Mouse (Mus musculus) CH12.LX (cell line): ENCODE measurements at regions not wholly inside any gene's neighbourhood (a gene's known extent, or its start where the extent isn't known, plus 50 kb on each side); places are given as distances from the start of the nearest gene placed in this dataset.

ENCODE experiments used
- DNase-seq: peaks from one replicate; pipeline ENCODE4 v3.0.0-alpha.2; 2013; ENCODE audit errors: extremely low read depth
- H3K27ac ChIP-seq: 2 replicates; pipeline ENCODE4 v1.5.1; 2012; ENCODE audit warnings: low read depth, mild to moderate bottlenecking, control low read depth, moderate library complexity; ENCODE audit not compliant: insufficient read depth
- H3K27me3 ChIP-seq: replicated peaks from 2 replicates; pipeline ENCODE3; 2012; ENCODE audit warnings: inconsistent platforms
- H3K36me3 ChIP-seq, 2 experiments: replicated peaks in 1 of 2; 2 replicates each; pipeline versions ENCODE3 to v1.6.1; 2012; ENCODE audit warnings: inconsistent platforms in 1 of 2, low read length in 1 of 2, mild to moderate bottlenecking in 1 of 2, mixed read lengths in 1 of 2, moderate library complexity in 1 of 2; ENCODE audit not compliant: control insufficient read depth in 1 of 2, insufficient read depth in 1 of 2
- H3K4me1 ChIP-seq, 2 experiments: 2 replicates each; pipeline ENCODE4 v1.6.1; 2012; ENCODE audit warnings: inconsistent platforms in 1 of 2, moderate library complexity in 1 of 2; ENCODE audit not compliant: insufficient read depth in 2 of 2, control insufficient read depth in 1 of 2
- H3K4me2 ChIP-seq: 2 replicates; pipeline ENCODE4 v1.6.1; 2012; ENCODE audit warnings: low read depth, mild to moderate bottlenecking, control low read depth; ENCODE audit not compliant: poor library complexity, insufficient read depth, severe bottlenecking
- H3K4me3 ChIP-seq, 3 experiments: fragments of 150-350 bp in 1 of 3; sonication (generic) in 1 of 3; replicated peaks in 1 of 3; 2 replicates each; pipeline versions ENCODE3 to v1.5.1; 2011 to 2012; ENCODE audit warnings: low read depth in 2 of 3, low read length in 2 of 3, mild to moderate bottlenecking in 2 of 3, moderate library complexity in 2 of 3, control low read depth in 1 of 3, improper control_type of control experiment in 1 of 3, inconsistent platforms in 1 of 3, mixed read lengths in 1 of 3; ENCODE audit not compliant: poor library complexity in 1 of 3
- H3K79me2 ChIP-seq: replicated peaks from 2 replicates; pipeline ENCODE4 v1.6.1; 2012; ENCODE audit warnings: mild to moderate bottlenecking, moderate library complexity; ENCODE audit not compliant: control insufficient read depth, poor library complexity, insufficient read depth, severe bottlenecking; ENCODE audit errors: extremely low read depth
- H3K9ac ChIP-seq: 2 replicates; pipeline ENCODE4 v1.6.1; 2012; ENCODE audit warnings: low read depth, mild to moderate bottlenecking, control low read depth, moderate library complexity; ENCODE audit not compliant: insufficient read depth
- H3K9me3 ChIP-seq: replicated peaks from 2 replicates; pipeline ENCODE3; 2012; ENCODE audit warnings: low read length, inconsistent platforms, mixed read lengths
- CHD2 ChIP-seq: IDR thresholded peaks from 2 replicates; pipeline ENCODE4 v1.6.1; 2011; ENCODE audit warnings: low read length, improper control_type of control experiment
- ELF1 ChIP-seq: IDR thresholded peaks from 2 replicates; pipeline ENCODE4 v1.6.1; 2014; ENCODE audit warnings: low read depth, mild to moderate bottlenecking, inconsistent platforms, low read length, improper control_type of control experiment
- EP300 ChIP-seq: IDR thresholded peaks from 2 replicates; pipeline ENCODE4 v1.6.1; 2011; ENCODE audit warnings: low read length, improper control_type of control experiment
- ETS1 ChIP-seq: conservative IDR thresholded peaks from 2 replicates; pipeline ENCODE4 v1.6.1; 2012; ENCODE audit warnings: low read depth, mild to moderate bottlenecking, inconsistent platforms, low read length, improper control_type of control experiment, moderate library complexity
- HCFC1 ChIP-seq: IDR thresholded peaks from 2 replicates; pipeline ENCODE4 v1.6.1; 2012; ENCODE audit warnings: low read depth, mild to moderate bottlenecking, inconsistent platforms, low read length, improper control_type of control experiment
- IRF4 ChIP-seq: IDR thresholded peaks from 2 replicates; pipeline ENCODE4 v1.6.1; 2014; ENCODE audit warnings: low read depth, mild to moderate bottlenecking, inconsistent platforms, low read length, improper control_type of control experiment
- JUN ChIP-seq: IDR thresholded peaks from 2 replicates; pipeline ENCODE4 v1.6.1; 2011; ENCODE audit warnings: low read depth, mild to moderate bottlenecking, low read length, improper control_type of control experiment, moderate library complexity; ENCODE audit not compliant: insufficient read depth
- MAX ChIP-seq: IDR thresholded peaks from 2 replicates; pipeline ENCODE4 v1.6.1; 2011; ENCODE audit warnings: low read length, improper control_type of control experiment
- MXI1 ChIP-seq: IDR thresholded peaks from 2 replicates; pipeline ENCODE4 v1.6.1; 2011; ENCODE audit warnings: mild to moderate bottlenecking, low read depth, low read length, improper control_type of control experiment
- MYC ChIP-seq: IDR thresholded peaks from 2 replicates; pipeline ENCODE4 v1.6.1; 2011; ENCODE audit warnings: low read depth, mild to moderate bottlenecking, improper control_type of control experiment, low read length
- NELFE ChIP-seq: IDR thresholded peaks from 2 replicates; pipeline ENCODE4 v1.6.1; 2011; ENCODE audit warnings: low read depth, low read length, improper control_type of control experiment
- POLR2A ChIP-seq: IDR thresholded peaks from 2 replicates; pipeline ENCODE4 v1.6.1; 2011; ENCODE audit warnings: low read depth, mild to moderate bottlenecking, improper control_type of control experiment, low read length
- POLR2AphosphoS2 ChIP-seq: IDR thresholded peaks from 2 replicates; pipeline ENCODE4 v1.6.1; 2011; ENCODE audit warnings: low read depth, low read length, improper control_type of control experiment
- SMC3 ChIP-seq: IDR thresholded peaks from 2 replicates; pipeline ENCODE4 v1.6.1; 2011; ENCODE audit warnings: low read depth, low read length, improper control_type of control experiment
- TBP ChIP-seq: conservative IDR thresholded peaks from 2 replicates; pipeline ENCODE4 v1.6.1; 2011; ENCODE audit warnings: low read depth, low read length, improper control_type of control experiment
- USF1 ChIP-seq: IDR thresholded peaks from 2 replicates; pipeline ENCODE4 v1.6.1; 2014; ENCODE audit warnings: low read depth, mild to moderate bottlenecking, inconsistent platforms, low read length, improper control_type of control experiment
- ZKSCAN1 ChIP-seq: IDR thresholded peaks from 2 replicates; pipeline ENCODE4 v1.6.1; 2012; ENCODE audit warnings: low read depth, inconsistent platforms, low read length, improper control_type of control experiment, borderline replicate concordance
- dilution Hi-C: fragments of 300-500 bp; cut with MboI; formaldehyde crosslinking; loops from 2 replicates; pipeline ENCODE4 v1.14.3; 2020; ENCODE audit warnings: low sequenced_read_pairs; ENCODE audit not compliant: extremely low pct_unique_long_range_greater_than_20kb, extremely low pct_ligation_motif_present
- in situ Hi-C: fragments of 300-500 bp; cut with MboI; formaldehyde crosslinking; loops from 3 replicates; pipeline ENCODE4 v1.14.3; 2019; ENCODE audit warnings: low sequenced_read_pairs, low pct_ligation_motif_present, low pct_unique_long_range_greater_than_20kb, mixed read lengths

DNA sequence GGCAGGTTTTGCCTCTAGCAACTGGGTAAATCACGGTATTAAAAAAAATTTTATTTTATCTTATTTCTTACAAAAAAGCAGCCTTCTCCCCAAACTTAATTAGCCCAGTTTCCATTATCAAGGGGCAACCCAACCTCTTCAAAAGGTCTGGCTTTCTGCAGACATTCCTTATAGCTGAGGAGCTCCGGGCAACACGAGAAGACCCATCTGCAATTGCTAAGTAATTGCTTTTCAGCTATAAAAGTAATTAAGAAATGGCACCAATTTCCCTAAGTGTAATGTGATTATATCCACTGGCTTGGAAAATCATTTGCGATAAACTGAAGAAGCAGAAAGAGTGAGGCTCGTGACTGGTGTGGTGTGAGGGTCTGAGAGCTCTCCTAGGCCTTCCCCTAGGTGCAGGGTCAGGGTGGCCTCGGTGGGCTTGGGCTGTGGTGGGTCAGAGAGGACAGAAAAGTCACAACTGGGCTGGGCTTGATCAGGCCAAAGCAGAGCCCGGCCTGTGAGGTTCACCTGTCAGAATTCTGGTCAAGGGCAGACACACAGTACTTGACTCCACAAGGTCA is 65.5 kb upstream of the Stx18 start:
- Histone ChIP-seq H3K4me2 (peak overlapping the region; percentile 52; the same call in 1 of the 2 replicates), H3K36me3 (peaks cover 0 to 32% of the 10 kb centered on the region in 2 experiments), H3K79me2 (no peaks in the 10 kb centered on the region), H3K4me1 (peaks cover 0 to 24% of the 10 kb centered on the region in 2 experiments; a peak in 2 of 4 replicates), H3K27ac (no peak overlapping the region), H3K9ac (no peak overlapping the region), H3K4me3 (peak overlapping the region in 1 of 3 experiments; percentile 62), H3K9me3 (no peaks in the 10 kb centered on the region), H3K27me3 (peaks cover 26% of the 10 kb centered on the region)
- in situ Hi-C loops (no loop called here), dilution Hi-C loops (no loop called here)
- DNase-seq = no peak
- no peak for TF ChIP-seq MAX
- no peak for TF ChIP-seq SMC3
- no peak for TF ChIP-seq USF1
- TF ChIP-seq MYC = no peak
- no peak for TF ChIP-seq ELF1
- no peak for TF ChIP-seq HCFC1
- TF ChIP-seq ETS1 = no peak
- TF ChIP-seq ZKSCAN1 = no peak
- TF ChIP-seq IRF4 = no peak
- TF ChIP-seq POLR2A = no peak
- TF ChIP-seq CHD2 = no peak
- no peak for TF ChIP-seq JUN

- Histone ChIP-seq H3K79me2 (no peaks in the 10 kb centered on the region), H3K9me3 (peaks cover 3% of the 10 kb centered on the region), H3K9ac (peak overlapping the region; percentile 50; the same call in 1 of the 2 replicates), H3K4me2 (peak overlapping the region; percentile 52; the same call in 1 of the 2 replicates), H3K36me3 (peaks cover 0 to 26% of the 10 kb centered on the region in 2 experiments), H3K4me1 (peaks cover 0 to 24% of the 10 kb centered on the region in 2 experiments; a peak in 2 of 4 replicates), H3K27me3 (peaks cover 39% of the 10 kb centered on the region), H3K4me3 (peak overlapping the region; percentile 62 to 69 (median 68)), H3K27ac (no peak overlapping the region)
- peak; percentile 96 for TF ChIP-seq TBP
- peak; percentile 77 for TF ChIP-seq POLR2A
- peak; percentile 67 for TF ChIP-seq HCFC1
- TF ChIP-seq NELFE = peak; percentile 62
- TF ChIP-seq EP300 = no peak
- TF ChIP-seq ELF1 = peak; percentile 75
- TF ChIP-seq USF1 = no peak
- peak; percentile 73 for TF ChIP-seq MXI1
- TF ChIP-seq MYC = 0 out of 2 replicates have a peak, but pooled peaks have one; percentile 32
- TF ChIP-seq POLR2AphosphoS2 = peak; percentile 52; the same call in 1 of the 2 replicates
- DNase-seq = peak; percentile 91
- in situ Hi-C loops = no loop called here
- dilution Hi-C loops = no loop called here
Measured at GRCm38 (mm10) chr5:37971724-37972123, 66.8 kb upstream of the Stx18 start.
